Mouse (Mus musculus) limb, embryonic 10.5 days (tissue): ENCODE measurements around the gene Borcs5. TPM values are rescaled to one million over a fixed set of nuclear protein-coding genes. Genes with fewer than 3 reads are reported as not detected.

Experiments used
- DNase-seq: peaks from one replicate; pipeline ENCODE4 v3.0.0-alpha.2; 2017; ENCODE audit warnings: low spot score
- H3K27ac ChIP-seq: fragments of 300-500 bp; sonication (generic); 2 replicates; pipeline ENCODE4 v1.5.1; 2016; ENCODE audit warnings: mild to moderate bottlenecking
- H3K27me3 ChIP-seq: fragments of 300-500 bp; sonication (generic); 2 replicates; pipeline ENCODE4 v1.6.1; 2016; ENCODE audit warnings: low read depth, mild to moderate bottlenecking; ENCODE audit not compliant: poor library complexity, severe bottlenecking
- H3K36me3 ChIP-seq: fragments of 300-500 bp; sonication (generic); 2 replicates; pipeline ENCODE4 v1.6.1; 2016; ENCODE audit warnings: mild to moderate bottlenecking, moderate library complexity
- H3K4me1 ChIP-seq: fragments of 300-500 bp; sonication (generic); 2 replicates; pipeline ENCODE4 v1.6.1; 2016
- H3K4me3 ChIP-seq: fragments of 300-500 bp; sonication (generic); 2 replicates; pipeline ENCODE4 v1.5.1; 2016; ENCODE audit warnings: mild to moderate bottlenecking, moderate library complexity
- H3K9me3 ChIP-seq: fragments of 300-500 bp; sonication (generic); replicated peaks from 2 replicates; pipeline ENCODE4 v1.6.1; 2016; ENCODE audit warnings: mild to moderate bottlenecking
- WGBS: fragments of 180-500 bp; shearing (Covaris S2); methylation state at CpG from one replicate; pipeline ENCODE4 v1.1.7; 2016; 5-methylcytosine and 5-hydroxymethylcytosine counted together
- polyA plus RNA-seq: library from polyadenylated mRNA; unstranded; fragments of >200 nt; fragmentation: Nextera tagmentation; extraction: Ambion mirVana; gene quantifications from 2 replicates; pipeline ENCODE4 v1.2.1, GENCODE M21; 2016

Borcs5 gene
- polyA plus RNA-seq, 1 experiment from 2014 or later: 18.0 TPM

GRCm38 (mm10) chr6:134633553-134633952, 5.8 kb upstream of the Borcs5 start:
- no peaks in the 10 kb centered on the region for H3K36me3 ChIP-seq
- peaks cover 12% of the 10 kb centered on the region for H3K4me1 ChIP-seq
- peaks cover 41% of the 10 kb centered on the region for H3K27me3 ChIP-seq
- no peaks in the 10 kb centered on the region for H3K9me3 ChIP-seq
- H3K27ac ChIP-seq: no peak overlapping the region
- 92% methylated on average over 8 of the region's 8 CpGs for WGBS
- DNase-seq: no peak
- no peak overlapping the region for H3K4me3 ChIP-seq

- DNase-seq: no peak
- no peaks in the 10 kb centered on the region for H3K9me3 ChIP-seq
- 57% methylated on average over 4 of the region's 4 CpGs for WGBS
- no peak overlapping the region for H3K27ac ChIP-seq
- no peak overlapping the region for H3K4me3 ChIP-seq
- peaks cover 19% of the 10 kb centered on the region for H3K4me1 ChIP-seq
- H3K27me3 ChIP-seq: peaks cover 28% of the 10 kb centered on the region
- no peaks in the 10 kb centered on the region for H3K36me3 ChIP-seq
Measured at GRCm38 (mm10) chr6:134636476-134636875, 2.8 kb upstream of the Borcs5 start.

- 92% methylated on average over 1 of the region's 1 CpGs for WGBS
- no peak overlapping the region for H3K27ac ChIP-seq
Measured at GRCm38 (mm10) chr6:134639900-134640299, 590 bp downstream of the Borcs5 start.

GRCm38 (mm10) chr6:134640485-134641475, 1.5 kb downstream of the Borcs5 start:
- peaks cover 9% of the 10 kb centered on the region; the same call in 1 of the 2 replicates for H3K4me1 ChIP-seq
- H3K27ac ChIP-seq: peak overlapping the region; percentile 86
- no peaks in the 10 kb centered on the region; the same call in 1 of the 2 replicates for H3K36me3 ChIP-seq
- H3K9me3 ChIP-seq: no peaks in the 10 kb centered on the region
- no peaks in the 10 kb centered on the region for H3K27me3 ChIP-seq
- peak; percentile 94 for DNase-seq
- H3K4me3 ChIP-seq: peak overlapping the region; percentile 98
- 2% methylated on average over 65 of the region's 65 CpGs for WGBS

More at GRCm38 (mm10) chr6:134639900-134640299, 590 bp downstream of the Borcs5 start:
- no peak for DNase-seq
- no peak overlapping the region for H3K4me3 ChIP-seq
- H3K4me1 ChIP-seq: peaks cover 9% of the 10 kb centered on the region; the same call in 1 of the 2 replicates
- H3K36me3 ChIP-seq: no peaks in the 10 kb centered on the region; the same call in 1 of the 2 replicates
- H3K27me3 ChIP-seq: no peaks in the 10 kb centered on the region
- no peaks in the 10 kb centered on the region for H3K9me3 ChIP-seq

GRCm38 (mm10) chr6:134641738-134642446, 2.6 kb downstream of the Borcs5 start:
- H3K27me3 ChIP-seq: no peaks in the 10 kb centered on the region
- WGBS: 73% methylated on average over 9 of the region's 9 CpGs
- peaks cover 9% of the 10 kb centered on the region; the same call in 1 of the 2 replicates for H3K4me1 ChIP-seq
- H3K36me3 ChIP-seq: no peaks in the 10 kb centered on the region; the same call in 1 of the 2 replicates
- no peaks in the 10 kb centered on the region for H3K9me3 ChIP-seq
- DNase-seq: no peak
- peak overlapping the region; percentile 98 for H3K4me3 ChIP-seq
- no peak overlapping the region for H3K27ac ChIP-seq

- Histone ChIP-seq H3K36me3 (no peaks in the 10 kb centered on the region; the same call in 1 of the 2 replicates), H3K9me3 (no peaks in the 10 kb centered on the region), H3K27ac (no peak overlapping the region), H3K27me3 (no peaks in the 10 kb centered on the region), H3K4me1 (peaks cover 16% of the 10 kb centered on the region; the same call in 1 of the 2 replicates), H3K4me3 (no peak overlapping the region)
- WGBS: 95% methylated on average over 5 of the region's 5 CpGs
- no peak for DNase-seq
Measured at GRCm38 (mm10) chr6:134643296-134643695, 4.0 kb downstream of the Borcs5 start.

- Histone ChIP-seq H3K4me3 (no peak overlapping the region), H3K27me3 (no peaks in the 10 kb centered on the region), H3K36me3 (no peaks in the 10 kb centered on the region; the same call in 1 of the 2 replicates), H3K9me3 (no peaks in the 10 kb centered on the region), H3K4me1 (peaks cover 7% of the 10 kb centered on the region; the same call in 1 of the 2 replicates), H3K27ac (no peak overlapping the region)
- no peak for DNase-seq
- WGBS: 94% methylated on average over 6 of the region's 6 CpGs
Measured at GRCm38 (mm10) chr6:134646835-134647234, 7.5 kb downstream of the Borcs5 start.

GRCm38 (mm10) chr6:134647621-134648020, 8.3 kb downstream of the Borcs5 start:
- 49% methylated on average over 5 of the region's 5 CpGs for whole genome bisulfite sequencing
- Histone ChIP-seq H3K9me3 (no peaks in the 10 kb centered on the region), H3K27ac (no peak overlapping the region), H3K36me3 (no peaks in the 10 kb centered on the region; the same call in 1 of the 2 replicates), H3K27me3 (no peaks in the 10 kb centered on the region), H3K4me3 (no peak overlapping the region), H3K4me1 (peaks cover 7% of the 10 kb centered on the region; the same call in 1 of the 2 replicates)
- no peak for DNase-seq

- peaks cover 7% of the 10 kb centered on the region; the same call in 1 of the 2 replicates for H3K4me1 ChIP-seq
- H3K36me3 ChIP-seq: no peaks in the 10 kb centered on the region; the same call in 1 of the 2 replicates
- DNase-seq: no peak
- no peak overlapping the region for H3K4me3 ChIP-seq
- H3K27ac ChIP-seq: no peak overlapping the region
- no peaks in the 10 kb centered on the region for H3K9me3 ChIP-seq
- H3K27me3 ChIP-seq: no peaks in the 10 kb centered on the region
- 89% methylated on average over 5 of the region's 5 CpGs for WGBS
Measured at GRCm38 (mm10) chr6:134648356-134648755, 9.0 kb downstream of the Borcs5 start.

GRCm38 (mm10) chr6:134656527-134656926, 17.2 kb downstream of the Borcs5 start:
- no peak overlapping the region for H3K4me3 ChIP-seq
- no peaks in the 10 kb centered on the region for H3K27me3 ChIP-seq
- H3K4me1 ChIP-seq: no peaks in the 10 kb centered on the region; the same call in 1 of the 2 replicates
- no peaks in the 10 kb centered on the region for H3K36me3 ChIP-seq
- no peaks in the 10 kb centered on the region for H3K9me3 ChIP-seq
- 79% methylated on average over 4 of the region's 4 CpGs for WGBS
- DNase-seq: no peak
- no peak overlapping the region for H3K27ac ChIP-seq

- Histone ChIP-seq H3K9me3 (no peaks in the 10 kb centered on the region), H3K27me3 (no peaks in the 10 kb centered on the region), H3K4me3 (no peak overlapping the region), H3K4me1 (no peaks in the 10 kb centered on the region; the same call in 1 of the 2 replicates), H3K27ac (no peak overlapping the region), H3K36me3 (no peaks in the 10 kb centered on the region)
- 25% methylated on average over 9 of the region's 9 CpGs for WGBS
- peak; percentile 49 for DNase-seq
Measured at GRCm38 (mm10) chr6:134659108-134659958, 20.0 kb downstream of the Borcs5 start.
